Mouse (Mus musculus): Measurements from ENCODE around the gene Mrtfb.

Gene Mrtfb

GRCm38 (mm10) chr16:13409530-13410163, 153.4 kb downstream of the Mrtfb start:
- peak; percentile 58 for DNase-seq

DNA sequence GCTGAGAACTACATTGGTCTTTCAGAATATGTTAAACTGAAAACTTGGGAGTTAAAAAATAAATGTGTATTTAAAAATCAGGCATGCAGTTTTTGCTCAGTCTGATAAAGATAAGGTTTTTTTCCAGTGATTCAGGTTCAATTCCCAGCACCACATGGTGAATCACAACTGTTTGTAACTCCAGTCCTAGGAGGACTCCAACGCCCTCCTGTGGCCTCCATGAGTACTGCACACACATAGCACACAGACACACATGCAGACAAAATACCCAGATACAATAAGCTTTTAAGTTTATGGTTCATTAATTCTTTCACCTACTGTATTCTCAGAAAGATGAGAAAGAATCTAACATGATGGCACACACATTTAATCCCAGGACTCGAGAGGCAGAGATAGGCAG, 154.5 kb downstream of the Mrtfb start:
- no peak for DNase-seq

GRCm38 (mm10) chr16:13411531-13411930, 155.2 kb downstream of the Mrtfb start:
- no peak for DNase-seq

- no peak for DNase-seq
These were observed 158.3 kb downstream of the Mrtfb start for GRCm38 (mm10) chr16:13414566-13414965.

- no peak for DNase-seq
These were observed 158.7 kb downstream of the Mrtfb start for GRCm38 (mm10) chr16:13414972-13415371.

- DNase-seq = no peak
These were observed 159.2 kb downstream of the Mrtfb start for GRCm38 (mm10) chr16:13415465-13415864.

DNA sequence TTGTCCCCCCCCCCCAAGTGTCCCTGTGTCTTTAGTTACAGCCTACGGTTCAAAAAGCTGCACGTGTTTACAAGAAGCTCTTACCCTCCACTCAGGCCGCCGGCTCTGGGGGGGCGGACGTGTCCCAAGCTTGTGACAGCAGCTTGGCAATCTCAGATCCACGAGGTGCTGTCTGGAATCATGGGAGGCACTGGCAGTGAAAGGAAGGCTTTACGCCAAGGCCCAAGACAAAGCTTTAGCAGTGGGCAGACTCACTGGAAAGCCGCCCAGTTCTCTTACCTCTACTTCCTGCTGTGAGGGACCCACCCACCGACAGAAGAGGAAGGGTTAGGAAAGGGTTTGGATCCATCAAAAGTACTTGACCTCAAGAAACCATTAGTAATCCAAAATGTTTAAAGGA, 160.2 kb downstream of the Mrtfb start:
- DNase-seq = no peak

DNA sequence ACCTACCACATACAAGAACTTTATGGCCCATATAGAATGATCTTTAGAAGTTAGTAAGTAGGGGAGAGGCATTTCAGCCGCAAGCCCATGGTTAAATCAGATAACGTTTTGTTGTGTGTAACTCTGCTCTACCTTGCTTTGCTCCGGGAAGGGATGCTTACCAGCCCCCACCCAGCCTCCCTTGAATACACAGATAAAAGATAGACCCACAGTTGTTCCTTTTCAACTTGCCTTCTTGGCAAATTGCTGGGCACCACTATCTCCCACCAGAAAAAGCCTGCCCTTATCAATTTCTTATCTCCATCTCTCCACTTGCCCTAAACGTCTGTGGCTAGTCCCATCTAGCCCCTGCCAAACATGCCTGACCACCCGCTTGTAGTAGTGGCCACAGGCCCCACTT, 161.6 kb downstream of the Mrtfb start:
- DNase-seq = no peak

GRCm38 (mm10) chr16:13419752-13420151, 163.5 kb downstream of the Mrtfb start:
- DNase-seq = no peak

DNA sequence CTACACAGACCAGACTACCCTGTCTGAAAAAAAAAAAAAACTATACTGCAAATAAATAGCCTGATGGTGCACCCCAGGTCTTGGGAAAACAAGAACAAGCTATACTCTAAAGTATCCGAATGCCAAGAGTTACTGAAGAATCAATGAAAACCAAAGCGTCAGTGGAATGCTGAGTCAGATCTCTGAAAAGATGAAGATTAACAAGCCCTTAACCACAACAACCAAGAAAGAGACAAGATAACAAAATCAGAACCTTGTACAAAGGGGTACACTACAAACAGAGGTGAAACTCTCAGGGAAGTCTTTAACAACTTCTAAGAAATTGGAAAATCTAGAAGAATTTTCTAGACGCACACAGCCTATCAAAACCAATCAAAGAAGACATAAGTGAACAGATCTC, 166.2 kb downstream of the Mrtfb start:
- DNase-seq = no peak

DNA sequence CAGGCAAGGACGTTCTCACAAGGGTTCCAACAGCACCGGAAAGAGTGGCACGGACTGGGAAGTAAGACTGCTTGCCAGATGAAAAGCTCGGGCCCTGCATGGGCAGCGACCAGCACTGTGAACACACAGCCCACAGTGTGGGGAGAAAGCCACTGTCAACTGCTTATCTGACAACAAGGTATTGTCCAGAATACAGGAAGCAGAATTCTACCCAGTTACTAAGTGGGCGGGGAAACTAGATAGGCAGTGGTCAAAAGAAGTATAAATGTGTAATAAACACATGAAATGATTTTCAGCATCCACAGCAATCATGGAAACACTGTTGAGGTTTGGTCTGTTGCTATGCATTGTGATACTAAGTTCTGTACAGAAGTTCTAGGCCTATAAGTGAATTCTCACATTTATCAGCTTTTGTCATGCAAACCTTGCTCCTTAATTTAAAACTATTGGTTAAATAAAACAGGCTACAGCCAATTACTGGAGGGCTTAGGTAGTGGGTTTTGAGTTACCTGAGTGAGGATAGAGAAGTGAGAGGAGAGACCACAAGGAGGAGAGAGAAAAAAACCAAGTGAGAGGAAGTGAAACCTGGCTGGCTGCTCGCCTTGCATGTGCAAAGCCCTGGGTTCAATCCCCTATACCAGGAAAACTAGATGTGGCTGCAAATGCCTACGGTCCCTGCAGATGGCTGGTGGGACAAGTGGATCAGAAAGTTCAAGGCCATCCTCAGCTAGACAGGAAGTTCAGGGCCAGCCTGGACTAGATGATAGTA, 167.5 kb downstream of the Mrtfb start:
- no peak for DNase-seq

DNA sequence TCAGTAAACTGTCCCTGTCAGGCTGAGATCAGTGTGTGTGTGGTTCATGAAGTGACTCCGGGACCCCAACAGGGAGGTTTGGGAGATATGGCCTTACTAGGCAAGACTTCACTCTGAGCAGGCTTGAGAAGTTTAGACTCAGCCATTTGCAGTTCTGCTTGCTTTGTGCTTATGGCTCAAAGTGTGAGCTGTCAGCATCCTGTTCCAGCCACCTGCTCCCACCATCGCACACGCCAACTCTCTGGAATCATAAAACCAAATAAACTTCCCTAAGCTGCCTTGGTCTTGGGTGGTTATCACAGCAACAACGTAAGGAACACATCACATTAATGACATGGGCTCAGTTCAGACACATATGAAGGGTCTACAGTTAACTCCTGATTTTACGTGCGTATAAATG, 169.5 kb downstream of the Mrtfb start:
- no peak for DNase-seq

GRCm38 (mm10) chr16:13426831-13427589, 170.7 kb downstream of the Mrtfb start:
- DNase-seq = peak; percentile 79

- DNase-seq = no peak
These were observed 171.8 kb downstream of the Mrtfb start for GRCm38 (mm10) chr16:13428077-13428476.

DNA sequence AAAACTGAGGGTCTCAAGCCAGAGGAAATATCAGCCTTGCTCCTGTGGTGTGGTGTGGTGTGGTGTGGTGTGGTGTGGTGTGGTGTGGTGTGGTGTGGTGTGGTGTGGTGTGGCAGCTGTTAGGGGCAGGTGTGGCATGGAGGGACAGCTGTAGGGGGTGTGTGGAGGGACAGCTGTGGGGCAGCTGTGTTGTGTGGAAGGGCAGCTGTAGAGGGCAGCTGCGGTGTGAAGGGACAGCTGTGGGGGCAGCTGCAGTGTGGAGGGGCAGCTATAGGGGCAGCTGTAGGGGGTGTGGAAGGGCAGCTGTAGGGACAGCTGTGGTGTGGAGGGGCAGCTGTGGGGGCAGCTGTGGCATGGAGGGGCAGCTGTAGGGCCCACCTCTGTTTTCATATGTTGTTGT, 172.5 kb downstream of the Mrtfb start:
- DNase-seq = no peak

DNA sequence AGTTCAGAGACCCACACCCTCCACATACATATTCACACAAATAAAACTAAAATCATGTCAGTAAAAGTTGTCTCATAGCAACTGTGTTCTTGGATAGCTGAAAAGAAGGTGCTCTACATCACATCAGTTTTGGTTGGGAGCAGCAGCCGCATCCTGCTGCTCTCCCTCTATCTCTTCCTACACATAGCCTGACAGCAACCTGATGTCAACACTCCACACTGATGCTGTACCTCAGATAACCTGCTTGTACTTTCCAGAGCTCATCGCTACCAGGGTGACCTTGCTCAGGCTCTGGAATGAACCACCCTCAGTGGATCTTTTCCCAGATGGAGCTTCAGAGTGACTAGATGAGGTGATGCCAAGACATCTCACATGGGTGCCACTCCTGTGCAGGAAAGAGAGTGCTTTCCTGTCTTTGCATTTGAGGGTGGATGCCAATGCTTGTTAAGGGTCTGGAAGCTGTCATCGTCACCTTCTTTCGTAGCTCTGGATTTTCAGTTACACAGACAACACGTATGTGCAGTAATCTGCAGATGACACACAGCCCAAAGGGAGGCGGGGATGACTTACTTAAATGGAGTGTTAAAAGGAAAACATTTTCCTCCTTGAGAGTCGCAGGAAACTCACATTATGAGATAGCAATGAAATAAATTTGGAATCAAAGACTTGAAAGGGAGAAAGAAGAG, 173.8 kb downstream of the Mrtfb start:
- DNase-seq = no peak

DNA sequence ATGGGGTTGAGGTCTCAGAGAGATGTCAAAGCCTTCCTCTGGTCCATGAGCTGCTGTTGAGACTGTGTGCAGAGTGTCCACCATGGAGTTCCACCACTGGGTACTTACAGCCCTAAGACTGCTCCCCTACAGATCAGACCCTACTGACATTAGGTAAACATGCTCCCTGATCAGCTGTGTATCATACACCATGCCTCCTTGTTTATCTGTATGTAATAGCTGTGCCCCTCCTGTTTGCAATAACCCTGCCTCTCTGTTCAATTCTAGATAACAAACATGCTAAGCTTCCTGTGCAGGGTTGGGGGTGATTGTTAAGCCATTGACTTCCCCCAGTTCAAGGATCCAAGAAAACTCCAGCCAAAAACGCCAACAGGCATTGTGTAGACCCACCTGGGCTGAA, 174.7 kb downstream of the Mrtfb start:
- DNase-seq = no peak

- no peak for DNase-seq
These were observed 179.3 kb downstream of the Mrtfb start for GRCm38 (mm10) chr16:13435627-13436026.

DNA sequence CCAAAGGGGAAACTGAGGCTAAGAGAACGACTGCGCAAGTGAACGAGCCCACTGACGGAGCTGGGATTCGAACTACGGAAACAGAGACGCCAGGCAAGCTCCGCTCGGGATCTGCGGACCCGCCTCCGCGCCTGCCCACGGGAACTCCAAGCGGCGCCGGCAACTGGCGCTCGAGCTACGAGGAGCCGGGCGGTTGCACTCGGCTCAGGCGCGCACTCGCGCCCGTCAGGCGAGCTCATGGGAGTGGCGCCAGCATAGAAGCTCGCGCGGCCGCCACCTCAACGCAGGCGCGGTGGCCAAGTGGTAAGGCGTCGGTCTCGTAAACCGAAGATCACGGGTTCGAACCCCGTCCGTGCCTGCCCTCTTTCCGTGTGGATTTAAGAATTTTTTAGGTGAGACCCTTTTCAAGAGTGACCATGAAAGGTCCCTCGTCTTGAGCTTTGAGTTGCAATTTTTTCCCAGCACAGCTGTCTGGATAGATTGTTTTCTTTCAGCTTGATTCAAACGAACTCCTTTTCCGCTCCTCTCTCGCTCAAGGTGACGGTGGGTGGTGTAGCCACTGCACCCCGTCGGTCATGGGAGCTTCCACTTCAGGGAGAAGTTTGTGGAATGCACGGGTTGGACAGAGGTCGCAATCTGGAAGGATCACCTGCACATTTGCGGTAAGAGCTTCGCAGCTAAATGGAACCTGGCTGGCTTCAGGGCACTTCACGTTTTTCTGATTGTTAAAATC, 180.9 kb downstream of the Mrtfb start:
- peak; percentile 98 for DNase-seq

DNA sequence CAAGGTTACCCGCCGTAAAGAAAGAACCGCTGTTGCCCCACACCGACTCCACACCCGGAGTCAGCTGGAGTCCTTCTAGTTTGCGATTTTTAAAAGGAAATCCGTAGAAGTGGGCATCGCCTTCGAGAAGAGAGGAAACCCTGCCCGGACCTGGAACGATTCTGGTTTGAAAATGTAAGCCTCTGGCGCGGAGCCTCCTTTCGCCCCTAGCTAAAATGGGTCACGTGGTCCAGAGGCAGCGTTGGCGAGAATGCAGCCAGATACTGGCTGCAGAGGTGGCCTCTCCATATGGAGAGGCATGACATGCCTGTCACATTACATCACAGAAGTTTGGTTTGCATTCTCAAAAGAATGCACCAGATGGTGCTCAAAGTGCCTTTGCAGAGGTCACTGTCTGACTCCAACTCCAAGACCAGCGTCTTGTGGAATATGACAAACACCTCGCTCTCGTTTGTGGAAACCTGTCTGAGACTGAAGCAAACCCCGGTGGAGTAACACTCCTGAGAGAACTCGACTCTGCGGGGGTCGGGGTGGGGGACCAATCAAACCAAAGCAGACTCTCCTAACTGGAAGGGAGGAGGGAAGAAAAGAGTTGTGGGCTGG, 181.6 kb downstream of the Mrtfb start:
- DNase-seq = peak; percentile 66

- no peak for DNase-seq
These were observed 184.2 kb downstream of the Mrtfb start for GRCm38 (mm10) chr16:13440468-13440867.

GRCm38 (mm10) chr16:13443764-13444163, 187.5 kb downstream of the Mrtfb start:
- DNase-seq = no peak

Measured in cerebellum, adult 8-10 months (tissue).